ENCODE assay signal across 29 mouse cellular contexts in genomic region chr5:138809767-138810166, GRCm38 (mm10). TPM values are rescaled to one million over a fixed set of nuclear protein-coding genes. Genes with fewer than 3 reads are reported as not detected.
DNase-seq lines count a peak whose midpoint lies in the region; ATAC-seq lines count a peak whose summit lies in the region.
"Had no signal": no experiment of that assay in that cellular context is flagged by ENCODE, and none has a peak within 500 bp of the region (broad histone marks: within the 10 kb centered on the region; RNA-seq: fewer than 3 reads in every experiment).

No protein-coding gene starts in this region.

- H3K27me3 ChIP-seq in heart, embryonic 15.5 days = no peaks in the 10 kb centered on the region
- H3K27me3 ChIP-seq: forebrain, embryonic 13.5 days; hindbrain, embryonic 13.5 days; intestine, embryonic 15.5 days; Patski had no signal

- 57% methylated on average over 6 of the region's 6 CpGs for WGBS in heart, embryonic 15.5 days

- peaks cover 9% of the 10 kb centered on the region for H3K4me1 ChIP-seq in heart, embryonic 15.5 days (replicated peaks)
- H3K4me1 ChIP-seq: forebrain, embryonic 10.5 days; forebrain, embryonic 13.5 days; hindbrain, embryonic 10.5 days; hindbrain, embryonic 13.5 days; intestine, embryonic 15.5 days had no signal

- H3K4me2 ChIP-seq in heart, embryonic 15.5 days = no peak overlapping the region
- H3K4me2 ChIP-seq: forebrain, embryonic 13.5 days; heart, embryonic 13.5 days; hindbrain, embryonic 13.5 days; intestine, embryonic 15.5 days had no signal

- H3K4me3 ChIP-seq in heart, embryonic 15.5 days = no peak overlapping the region
- H3K4me3 ChIP-seq: forebrain, embryonic 10.5 days; forebrain, embryonic 13.5 days; heart, embryonic 13.5 days; hindbrain, embryonic 10.5 days; hindbrain, embryonic 13.5 days; intestine, embryonic 15.5 days had no signal

- H3K27ac ChIP-seq in heart, embryonic 15.5 days = no peak overlapping the region
- H3K27ac ChIP-seq: forebrain, embryonic 10.5 days; forebrain, embryonic 13.5 days; heart, embryonic 13.5 days; hindbrain, embryonic 10.5 days; hindbrain, embryonic 13.5 days; intestine, embryonic 15.5 days had no signal

- no peaks in the 10 kb centered on the region for H3K9me3 ChIP-seq in heart, embryonic 15.5 days (replicated peaks)
- H3K9me3 ChIP-seq: forebrain, embryonic 10.5 days; forebrain, embryonic 13.5 days; heart, embryonic 13.5 days; hindbrain, embryonic 10.5 days; hindbrain, embryonic 13.5 days; intestine, embryonic 15.5 days had no signal

- DNase-seq in adrenal gland, postnatal 10 days = peak; percentile 34
- DNase-seq in adrenal gland, postnatal 14 days = no peak
- no peak for DNase-seq in heart, adult 8-10 months (ENCODE audit: low spot score)
- DNase-seq in heart, postnatal 4 days = peak; percentile 19
- no peak for DNase-seq in heart, adult 18-20 months
- DNase-seq in testis, postnatal 10 days (ENCODE audit: low spot score) = peak; percentile 54
- DNase-seq in testis, postnatal 14 days (ENCODE audit: low spot score) = no peak
- DNase-seq: cerebellum, adult 18-20 months; cerebellum, adult 9-10 months; cerebellum, postnatal 14 days; gastrocnemius, postnatal 10 days; gastrocnemius, postnatal 36 days; heart, postnatal 14 days; kidney, adult 11 months had no signal

- H3K36me3 ChIP-seq in heart, embryonic 15.5 days = no peaks in the 10 kb centered on the region
- H3K36me3 ChIP-seq: intestine, embryonic 15.5 days had no signal

- ATAC-seq in heart, embryonic 15.5 days (replicated peaks; ENCODE audit: insufficient number of reproducible peaks, insufficient read depth, low FRiP score, low read depth) = 0 out of 2 replicates have a peak, but pooled peaks have one; percentile 37
- ATAC-seq: forebrain, embryonic 13.5 days; forebrain, embryonic 16.5 days; hindbrain, embryonic 16.5 days; intestine, embryonic 15.5 days; Patski had no signal

- no peak overlapping the region for H3K9ac ChIP-seq in heart, embryonic 15.5 days
- H3K9ac ChIP-seq: forebrain, embryonic 13.5 days; heart, embryonic 13.5 days; hindbrain, embryonic 13.5 days; intestine, embryonic 15.5 days had no signal

RNA-seq across cellular contexts. Expression of gene Gm5294, which starts 10.1 kb away (rescaled TPM):
- not detected for total RNA-seq in adrenal gland, postnatal 10 days (2021)
- total RNA-seq in adrenal gland, postnatal 14 days (2021) = not detected in 2 replicates
- polyA plus RNA-seq in heart, embryonic 15.5 days (2015; fragmentation: Nextera tagmentation; extraction: Ambion mirVana) = not detected in 2 replicates
- not detected for total RNA-seq in heart, adult 8-10 months (2022)
- not detected for total RNA-seq in heart, postnatal 4 days (2021)
- not detected for total RNA-seq in heart, adult 18-20 months (2021)
- total RNA-seq: adrenal gland, adult 18-20 months; ES-E14; gastrocnemius, adult 18-20 months; gastrocnemius, postnatal 10 days; gastrocnemius, postnatal 36 days; heart, postnatal 14 days had no signal
- polyA plus RNA-seq: embryonic facial prominence, embryonic 11.5 days; embryonic facial prominence, embryonic 14.5 days; forebrain, embryonic 10.5 days; forebrain, embryonic 13.5 days; forebrain, embryonic 16.5 days; heart, embryonic 13.5 days; hindbrain, embryonic 10.5 days; intestine, embryonic 15.5 days; Patski had no signal

RNA-seq across cellular contexts. Expression of gene Fam20c, which starts 55.5 kb away (rescaled TPM):
- total RNA-seq in adrenal gland, postnatal 10 days (2021) = 10 to 100 TPM; 17.1 to 19.7 TPM
- total RNA-seq in adrenal gland, postnatal 14 days (2021) = 13.9 and 15.1 TPM in 2 replicates
- 6.1 and 9.8 TPM in 2 replicates for polyA plus RNA-seq in heart, embryonic 15.5 days (2015; fragmentation: Nextera tagmentation; extraction: Ambion mirVana)
- 10 to 100 TPM; 11.6 to 16.9 (median 14.3) TPM for total RNA-seq in heart, adult 8-10 months (2022)
- total RNA-seq in heart, postnatal 4 days (2021) = 10 to 100 TPM; 16.3 to 17.0 TPM
- total RNA-seq in heart, adult 18-20 months (2021) = 10 to 100 TPM; 10.3 to 13.9 TPM

Comparison
In these comparisons a context has a peak if more than half of its experiments do, and no peak if none do; other contexts are left out.
1. DNase-seq: peak in adrenal gland, postnatal 10 days (single experiment), heart, postnatal 4 days (single experiment) and testis, postnatal 10 days (single experiment); none in adrenal gland, postnatal 14 days (single experiment), heart, adult 8-10 months (single experiment), heart, adult 18-20 months (0 of 2) and testis, postnatal 14 days (single experiment).